Mouse (Mus musculus) layer of hippocampus, postnatal 25 days (tissue): ENCODE results near the gene Eif2b3. TPM values are rescaled to one million over a fixed set of nuclear protein-coding genes. Genes with fewer than 3 reads are reported as not detected.

Experiments
- DNase-seq, 2 experiments: peaks; one replicate each; pipeline ENCODE4 v3.0.0; 2022; ENCODE audit warnings: mixed read lengths in 2 of 2, low spot score in 1 of 2; ENCODE audit errors: extremely low spot score in 1 of 2
- total RNA-seq, 2 experiments: library from RNA; stranded (reverse); gene quantifications; 2 replicates each; pipeline ENCODE4 v1.2.3; 2021

Eif2b3 gene
- total RNA-seq, 2 experiments from 2014 or later, result 20.6 to 21.2 TPM

GRCm38 (mm10) chr4:117013596-117013995 is 5.6 kb upstream of the Eif2b3 start:
- no peak for DNase-seq

DNA sequence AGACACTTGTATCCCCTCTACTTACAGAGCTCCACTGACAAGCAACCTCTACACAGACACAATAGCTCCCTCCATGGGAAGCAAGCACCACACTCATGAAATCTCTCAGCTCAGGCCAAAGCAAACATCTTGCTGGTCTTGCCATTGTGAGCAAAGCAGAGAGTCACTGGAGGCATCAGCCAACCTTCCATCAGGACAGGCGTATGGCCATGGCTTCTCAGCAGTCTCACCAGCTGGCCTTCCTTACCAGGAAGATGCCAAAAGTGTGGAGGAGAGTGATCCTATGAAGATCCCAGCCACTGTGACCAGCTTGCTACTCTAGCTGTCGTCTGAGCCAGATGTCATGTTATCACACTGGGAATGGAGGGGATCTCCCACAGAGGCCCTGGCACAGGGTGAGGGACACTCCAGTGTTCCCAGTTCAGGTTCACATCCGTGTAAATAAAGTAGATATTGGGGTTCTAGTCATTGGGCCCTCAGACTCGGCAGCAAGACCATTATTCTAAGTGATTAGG is 4.2 kb upstream of the Eif2b3 start:
- DNase-seq, result no peak

DNA sequence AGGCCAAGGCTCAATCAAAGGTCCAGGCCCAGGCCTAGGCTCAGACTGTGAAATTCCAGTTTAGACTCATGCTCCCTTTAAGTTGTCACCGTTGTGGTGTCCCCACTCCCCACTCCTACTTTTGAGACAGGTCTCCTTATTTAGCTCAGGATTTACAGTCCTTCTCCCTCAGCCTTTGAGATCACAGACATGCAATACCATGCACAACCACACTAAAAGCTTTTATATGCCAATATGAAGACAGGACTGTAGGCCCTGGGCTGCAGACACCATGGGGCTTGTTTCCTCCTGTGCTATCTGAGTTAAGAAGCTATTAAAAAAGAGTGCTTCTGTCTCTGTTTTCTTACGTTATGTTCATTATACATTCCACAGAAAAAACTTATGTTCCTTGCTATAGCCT is 1.5 kb upstream of the Eif2b3 start:
- DNase-seq, result no peak

DNA sequence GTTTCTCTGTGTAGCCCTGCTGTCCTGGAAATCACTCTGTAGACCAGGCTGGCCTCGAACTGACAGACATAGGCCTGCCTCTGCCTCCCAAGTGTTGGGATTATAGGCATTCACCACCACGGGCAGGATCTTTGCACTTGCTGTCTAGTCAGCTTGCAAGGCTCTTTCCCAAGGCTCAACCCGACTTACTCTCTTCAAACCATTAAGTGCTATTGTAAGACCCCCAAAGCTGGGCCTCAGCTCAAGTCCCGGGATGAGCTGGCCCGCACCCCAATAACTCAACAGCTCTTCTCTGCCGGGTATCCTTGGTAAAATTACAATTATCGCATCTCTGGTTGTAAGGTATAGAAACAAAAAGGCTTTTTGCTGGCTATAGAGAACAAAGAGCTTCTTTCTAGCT is 875 bp upstream of the Eif2b3 start:
- no peak for DNase-seq

DNA sequence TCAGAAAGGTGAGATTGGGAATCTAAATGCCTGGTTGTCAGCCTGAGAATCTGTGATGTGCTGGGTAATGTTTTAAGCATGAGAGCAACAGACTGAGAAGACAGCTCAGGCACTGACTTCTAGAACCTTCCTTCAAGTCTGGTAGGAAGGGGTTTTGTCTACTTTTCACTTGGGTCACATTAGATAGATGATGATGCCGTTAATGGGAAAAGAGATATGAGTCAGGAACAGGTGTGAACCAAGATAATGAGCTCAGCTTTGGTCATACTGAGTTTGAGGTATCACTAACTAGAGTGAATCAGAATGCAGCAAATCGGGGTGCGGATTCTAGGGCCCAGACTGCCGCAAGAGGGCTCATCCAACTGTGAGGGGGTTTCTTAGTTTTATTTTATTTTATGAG is 4.3 kb downstream of the Eif2b3 start:
- no peak for DNase-seq

DNA sequence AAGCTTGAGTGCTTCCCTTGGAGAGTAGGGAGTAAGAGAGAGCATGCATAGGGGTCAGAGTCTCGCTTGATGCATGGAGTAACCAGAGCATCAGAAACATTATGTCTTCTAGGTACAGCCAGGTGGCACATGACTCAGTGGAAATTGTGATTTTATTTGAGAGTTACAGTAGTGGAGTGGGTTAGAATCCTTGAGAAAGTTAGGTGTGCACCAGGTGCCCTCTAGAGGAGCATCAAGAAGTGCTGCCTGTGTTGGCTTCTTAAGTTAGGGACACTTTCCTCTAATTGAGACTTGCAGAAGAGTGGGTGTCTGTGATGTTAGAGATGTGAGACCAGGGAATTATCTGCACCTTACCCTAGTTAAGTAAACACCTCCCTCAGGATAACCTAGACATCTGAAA is 11.9 kb downstream of the Eif2b3 start:
- no peak for DNase-seq

GRCm38 (mm10) chr4:117039925-117040687 is 20.9 kb downstream of the Eif2b3 start:
- peak; percentile 58 to 76 for DNase-seq

DNA sequence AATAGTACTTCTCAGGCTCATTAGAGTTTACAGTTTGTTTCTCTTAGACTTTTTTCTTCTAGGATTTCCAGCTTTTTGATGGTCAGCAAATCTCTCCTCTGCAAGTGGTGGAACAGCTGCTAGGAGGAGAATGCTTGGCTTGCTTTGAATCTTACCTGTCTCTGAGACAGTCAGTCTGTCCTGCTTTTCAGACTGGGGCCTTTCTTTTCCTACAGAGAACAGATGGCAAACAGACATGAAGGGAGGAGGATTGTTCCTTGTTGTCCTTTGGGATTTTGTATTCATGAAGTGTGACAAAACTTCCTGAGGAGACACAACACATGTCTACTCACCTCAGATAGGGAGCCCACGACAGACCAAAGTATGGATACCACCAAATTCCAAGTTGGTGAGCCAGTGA is 21.6 kb downstream of the Eif2b3 start:
- no peak for DNase-seq

DNA sequence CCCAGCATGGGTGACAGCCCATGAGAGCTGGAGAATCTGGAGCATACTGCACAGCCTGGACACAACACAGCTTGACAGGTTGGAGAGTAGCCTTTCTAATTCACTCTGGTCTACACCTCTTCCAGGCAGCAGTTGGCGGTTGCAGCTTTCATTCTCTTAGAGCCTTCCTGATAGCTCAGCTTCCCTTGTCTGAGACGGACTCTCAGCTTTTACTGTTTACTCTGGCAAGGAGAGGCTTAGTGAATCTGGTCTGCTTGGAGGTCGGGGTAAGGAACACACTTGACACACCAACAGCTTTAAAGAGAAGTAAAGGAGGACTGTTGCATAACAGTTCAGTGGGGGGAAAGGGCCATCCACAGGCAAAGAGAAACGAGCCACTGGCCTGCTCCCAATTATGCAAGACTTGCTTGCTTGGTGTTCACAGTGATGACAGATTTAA is 22.1 kb downstream of the Eif2b3 start:
- no peak for DNase-seq

GRCm38 (mm10) chr4:117048836-117049235 is 29.6 kb downstream of the Eif2b3 start:
- DNase-seq, result no peak

- no peak for DNase-seq
These were observed 30.3 kb downstream of the Eif2b3 start for GRCm38 (mm10) chr4:117049485-117049884.

DNA sequence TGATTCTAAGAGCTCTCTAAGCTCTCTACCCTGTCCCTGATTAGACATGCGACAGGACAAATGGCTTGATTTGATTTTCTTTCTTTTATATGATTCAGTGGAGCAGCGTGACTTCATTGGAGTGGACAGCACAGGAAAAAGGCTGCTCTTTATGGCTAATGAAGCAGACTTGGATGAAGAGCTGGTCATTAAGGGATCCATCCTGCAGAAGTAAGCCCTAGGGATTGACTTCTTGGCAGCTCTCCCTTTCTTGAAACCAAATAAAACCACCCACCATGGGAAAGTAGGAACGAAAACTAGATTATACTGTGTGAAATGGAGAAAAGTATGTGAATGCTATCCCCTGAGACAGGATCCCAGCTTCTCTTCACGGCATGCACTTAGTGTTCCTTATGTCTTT is 33.4 kb downstream of the Eif2b3 start:
- no peak for DNase-seq

DNA sequence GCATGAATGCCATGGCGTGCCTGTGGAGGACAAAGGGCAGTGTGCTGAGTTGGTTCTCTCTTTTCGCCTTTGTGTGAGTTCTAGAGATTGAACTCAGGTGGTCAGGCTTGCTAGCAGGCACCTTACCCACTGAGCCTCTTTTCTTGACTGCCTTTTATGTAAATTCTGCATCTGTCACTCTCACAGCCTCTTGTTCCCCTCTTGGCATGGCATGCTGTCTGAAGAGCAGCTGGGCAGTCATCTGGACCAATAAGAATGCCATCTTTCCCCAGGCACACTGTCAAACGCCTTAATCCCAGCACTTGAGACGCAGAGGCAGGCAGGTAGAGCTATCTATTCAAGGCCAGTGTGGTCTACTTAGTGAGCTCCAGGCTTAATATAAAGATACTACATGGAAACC is 34.8 kb downstream of the Eif2b3 start:
- DNase-seq, result no peak

- DNase-seq, result no peak
These were observed 36.9 kb downstream of the Eif2b3 start for GRCm38 (mm10) chr4:117056102-117056501.

GRCm38 (mm10) chr4:117056514-117056913 is 37.3 kb downstream of the Eif2b3 start:
- DNase-seq, result no peak

DNA sequence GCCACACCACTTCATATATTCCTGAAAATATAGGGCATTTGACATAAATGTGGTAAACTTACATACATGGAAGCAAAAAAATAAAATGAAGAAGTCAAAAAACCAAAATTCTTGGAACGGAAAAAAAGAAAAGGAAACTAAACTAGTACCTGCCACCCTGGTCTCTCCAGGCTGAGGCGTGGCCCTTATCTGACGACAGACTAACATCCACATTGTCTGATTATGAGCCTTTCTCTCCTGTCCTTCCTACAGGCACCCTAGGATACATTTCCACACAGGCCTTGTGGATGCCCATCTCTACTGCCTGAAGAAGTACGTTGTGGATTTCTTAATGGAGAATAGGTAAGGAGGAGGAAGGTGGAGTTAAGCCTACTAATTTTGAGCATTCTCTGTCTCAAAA is 39.3 kb downstream of the Eif2b3 start:
- no peak for DNase-seq

GRCm38 (mm10) chr4:117062700-117063390 is 43.6 kb downstream of the Eif2b3 start:
- DNase-seq, result no peak

DNA sequence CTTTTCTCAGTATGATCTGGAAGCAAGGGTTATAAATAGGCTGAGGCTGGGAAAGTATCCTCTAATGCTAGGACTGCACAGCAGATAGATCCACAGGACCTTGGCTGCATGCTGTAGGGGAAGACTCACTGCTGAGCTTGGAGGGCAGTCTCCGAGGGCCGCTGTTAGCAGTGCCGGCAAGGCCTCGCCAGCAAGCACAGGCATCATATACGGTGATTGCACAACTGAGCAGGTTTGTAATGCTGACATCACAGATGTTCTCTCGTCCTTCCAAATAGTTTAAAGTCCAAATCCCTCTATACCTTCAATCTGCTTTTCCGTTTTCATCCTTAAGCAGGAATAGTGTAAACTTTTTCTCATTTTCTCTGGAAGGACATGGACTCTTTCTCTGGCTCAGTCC is 48.8 kb downstream of the Eif2b3 start:
- no peak for DNase-seq

DNA sequence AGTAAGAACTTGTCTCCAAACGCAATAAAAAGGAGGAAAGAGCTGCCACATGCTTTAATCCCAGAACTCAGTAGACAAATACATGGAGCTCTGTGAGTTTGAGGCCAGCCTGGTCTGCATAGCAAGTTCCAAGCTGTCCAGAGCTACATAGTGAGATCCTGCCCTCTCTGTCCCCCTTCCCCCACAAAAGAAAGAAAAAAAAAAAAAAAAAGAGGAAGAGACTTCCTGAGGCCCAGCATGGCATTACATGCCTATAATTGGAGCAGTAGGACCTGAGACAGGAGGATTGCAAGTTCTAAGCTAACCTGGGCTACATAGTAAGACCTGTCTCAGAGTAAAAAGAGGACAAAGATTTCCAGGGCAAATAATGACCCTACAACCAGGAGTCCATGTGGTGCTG is 50.4 kb downstream of the Eif2b3 start:
- no peak for DNase-seq

DNA sequence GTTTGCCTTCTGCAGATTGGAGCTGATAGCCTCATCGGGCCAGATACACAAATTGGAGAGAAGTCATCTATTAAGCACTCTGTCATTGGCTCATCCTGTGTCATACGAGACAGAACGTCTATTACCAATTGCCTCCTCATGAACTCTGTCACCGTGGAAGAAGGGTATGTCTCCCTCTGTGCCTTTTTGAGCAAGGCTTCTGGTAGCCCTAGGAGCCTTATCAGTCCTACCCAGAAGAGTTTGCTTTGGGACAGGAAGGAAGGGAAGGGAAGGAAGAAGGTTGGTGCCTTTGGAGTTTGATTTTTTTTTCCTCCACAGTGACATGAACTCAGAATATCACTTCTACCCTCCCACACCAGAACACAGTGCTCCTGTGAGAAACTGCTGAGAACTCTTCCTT is 51.4 kb downstream of the Eif2b3 start:
- DNase-seq, result no peak

DNA sequence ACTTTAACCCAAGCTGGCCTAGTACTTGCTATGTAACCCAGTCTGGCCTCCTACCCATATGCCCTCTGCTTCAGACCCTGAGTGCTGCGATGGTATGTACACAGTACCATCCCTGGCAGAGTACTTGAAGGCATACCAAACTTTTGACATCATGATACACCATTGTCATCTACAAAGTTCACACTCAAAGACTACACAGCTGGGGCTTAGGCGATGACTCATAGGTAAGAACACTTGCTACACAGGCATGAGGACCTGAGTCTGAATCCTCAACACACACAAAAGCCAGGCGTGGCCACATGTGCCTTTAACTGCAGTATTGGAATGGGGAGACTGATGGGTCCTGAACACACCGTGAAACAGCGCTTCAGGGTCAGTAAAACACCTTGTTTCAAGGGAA is 52.0 kb downstream of the Eif2b3 start:
- DNase-seq, result no peak
